Mouse (Mus musculus): Measurements from ENCODE around the gene Ggact.

GRCm38 (mm10) chr14:122835487-122836190, 77.9 kb downstream of the Ggact start:
- no peak for TF ChIP-seq FOSL1 (IDR thresholded peaks at IDR 0.05; ENCODE audit: insufficient read depth, low read length, poor library complexity, severe bottlenecking)
- TF ChIP-seq MAX (IDR thresholded peaks at IDR 0.05) = no peak
- no peak for TF ChIP-seq CTCF (IDR thresholded peaks at IDR 0.05; ENCODE audit: control insufficient read depth, insufficient read depth, insufficient read length)
- TF ChIP-seq MYOD1 (IDR thresholded peaks at IDR 0.05; ENCODE audit: control insufficient read depth, insufficient read length, low read depth) = no peak
- no peak for TF ChIP-seq CEBPB (IDR thresholded peaks at IDR 0.05; ENCODE audit: low read depth)
